Mouse (Mus musculus) megakaryocyte, embryonic 14.5 days (primary cell): ENCODE measurements around the gene Tuba3a.

Experiments used
- FLI1 ChIP-seq: IDR thresholded peaks from 2 replicates; pipeline ENCODE4 v1.6.1; 2012; ENCODE audit warnings: low read length, inconsistent platforms, mixed read lengths
- GATA1 ChIP-seq: IDR thresholded peaks from 3 replicates; pipeline ENCODE4 v1.6.1; 2012; ENCODE audit warnings: mixed read lengths, low read length, inconsistent platforms, borderline replicate concordance

DNA sequence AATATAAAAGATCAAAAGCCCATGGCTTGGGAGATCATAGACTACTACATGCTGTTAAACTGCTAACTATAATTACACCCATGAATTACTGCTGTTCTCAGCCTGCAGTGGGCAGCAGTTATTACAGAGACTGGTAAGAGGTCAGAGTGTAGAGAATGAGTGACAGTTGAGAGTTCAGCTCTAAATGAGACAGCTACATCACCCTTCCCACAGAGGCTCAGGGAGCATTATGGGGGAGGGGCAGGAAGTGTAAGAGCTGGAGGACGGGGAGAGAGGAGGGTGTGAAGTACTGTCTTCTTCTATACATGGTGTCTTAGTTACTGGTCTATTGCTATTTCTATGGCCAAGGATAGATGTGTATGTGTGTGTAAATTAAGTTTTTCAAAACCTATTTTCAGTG, 41.3 kb downstream of the Tuba3a start:
- TF ChIP-seq GATA1 (no peak), FLI1 (no peak)
